In the genomic region with DNA sequence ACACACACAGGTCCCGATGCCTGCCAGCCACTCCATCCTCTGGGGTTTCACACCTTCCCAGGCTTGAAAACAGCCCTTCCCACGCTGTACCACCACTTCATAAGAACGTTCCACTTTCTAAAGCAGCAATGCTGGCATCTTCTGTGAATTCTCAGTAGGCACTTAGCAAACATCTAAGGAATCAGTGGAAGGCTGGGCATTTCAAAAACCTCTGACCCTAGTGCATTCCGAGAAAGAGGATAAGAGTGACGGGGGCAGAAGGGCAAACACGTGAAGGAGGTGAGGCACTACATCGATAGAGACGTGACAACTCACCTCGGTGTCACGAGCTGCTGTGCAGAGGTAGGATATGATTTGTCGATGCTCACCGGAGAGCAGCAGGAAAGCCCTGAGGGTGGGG, we compare ENCODE assay signal across 20 mouse cellular contexts.
"Had no signal": no experiment of that assay in that cellular context is flagged by ENCODE, and none has a peak within 500 bp of the region (broad histone marks: within the 10 kb centered on the region; RNA-seq: fewer than 3 reads in every experiment).

No protein-coding gene starts in this region.

- H3K27me3 ChIP-seq: liver, embryonic 15.5 days; midbrain, embryonic 13.5 days; neural tube, embryonic 13.5 days had no signal

- H3K27ac ChIP-seq: kidney, postnatal 0 days; layer of hippocampus, adult 2 months; limb, embryonic 10.5 days; limb, embryonic 13.5 days; liver, embryonic 12.5 days; liver, embryonic 15.5 days; midbrain, embryonic 10.5 days; midbrain, embryonic 13.5 days; neural tube, embryonic 13.5 days had no signal

- DNase-seq: kidney, adult 18-20 months; kidney, postnatal 25 days; layer of hippocampus, adult 9-11 months; liver; lung, embryonic 14.5 days; right cerebral cortex, postnatal 25 days; thymus, postnatal 25 days had no signal

- H3K9ac ChIP-seq: limb, embryonic 13.5 days; liver, embryonic 12.5 days; liver, embryonic 15.5 days; lung, embryonic 14.5 days; midbrain, embryonic 13.5 days; neural tube, embryonic 13.5 days had no signal

- H3K36me3 ChIP-seq: limb, embryonic 10.5 days; limb, embryonic 13.5 days; liver, embryonic 12.5 days; liver, embryonic 15.5 days; midbrain, embryonic 10.5 days; midbrain, embryonic 13.5 days; neural tube, embryonic 13.5 days had no signal

- H3K9me3 ChIP-seq: limb, embryonic 10.5 days; limb, embryonic 13.5 days; liver, embryonic 12.5 days; liver, embryonic 15.5 days; megakaryocyte, embryonic 14.5 days; midbrain, embryonic 10.5 days; midbrain, embryonic 13.5 days; neural tube, embryonic 13.5 days had no signal

- H3K4me2 ChIP-seq: limb, embryonic 13.5 days; liver, embryonic 12.5 days; liver, embryonic 15.5 days; lung, embryonic 14.5 days; midbrain, embryonic 13.5 days; neural tube, embryonic 13.5 days had no signal

- ATAC-seq: inflammation-experienced regulatory T-cells, adult 6 months; liver, embryonic 12.5 days; midbrain, embryonic 13.5 days; midbrain, embryonic 16.5 days had no signal

- H3K4me3 ChIP-seq: layer of hippocampus, adult 2 months; limb, embryonic 10.5 days; limb, embryonic 13.5 days; liver, embryonic 12.5 days; liver, embryonic 15.5 days; megakaryocyte, embryonic 14.5 days; midbrain, embryonic 10.5 days; midbrain, embryonic 13.5 days; myocyte; neural tube, embryonic 13.5 days had no signal

- H3K4me1 ChIP-seq: liver, embryonic 15.5 days had no signal
